Mouse (Mus musculus) heart, postnatal 0 days (tissue): ENCODE data around the gene Hipk2.

Experiments used
- CTCF ChIP-seq: IDR thresholded peaks from 2 replicates; pipeline ENCODE4 v1.5.1; 2016; ENCODE audit warnings: antibody characterized with exemption, control low read depth, low read depth
- EP300 ChIP-seq: IDR thresholded peaks from 2 replicates; pipeline ENCODE4 v1.6.1; 2016; ENCODE audit warnings: antibody characterized with exemption, low read depth

GRCm38 (mm10) chr6:38827435-38827834, 48.5 kb downstream of the Hipk2 start:
- TF ChIP-seq EP300 (no peak), CTCF (peak; percentile 27)
